Mouse (Mus musculus) cerebellum, postnatal 36 days (tissue): ENCODE data around the gene Ldb2.

ENCODE experiments used
- DNase-seq, 2 experiments: peaks; one replicate each; pipeline ENCODE4 v3.0.0; 2021 to 2022; ENCODE audit warnings: mixed read lengths in 2 of 2

Ldb2 gene

GRCm38 (mm10) chr5:44714508-44714907 is 85.0 kb downstream of the Ldb2 start:
- no peak for DNase-seq

DNA sequence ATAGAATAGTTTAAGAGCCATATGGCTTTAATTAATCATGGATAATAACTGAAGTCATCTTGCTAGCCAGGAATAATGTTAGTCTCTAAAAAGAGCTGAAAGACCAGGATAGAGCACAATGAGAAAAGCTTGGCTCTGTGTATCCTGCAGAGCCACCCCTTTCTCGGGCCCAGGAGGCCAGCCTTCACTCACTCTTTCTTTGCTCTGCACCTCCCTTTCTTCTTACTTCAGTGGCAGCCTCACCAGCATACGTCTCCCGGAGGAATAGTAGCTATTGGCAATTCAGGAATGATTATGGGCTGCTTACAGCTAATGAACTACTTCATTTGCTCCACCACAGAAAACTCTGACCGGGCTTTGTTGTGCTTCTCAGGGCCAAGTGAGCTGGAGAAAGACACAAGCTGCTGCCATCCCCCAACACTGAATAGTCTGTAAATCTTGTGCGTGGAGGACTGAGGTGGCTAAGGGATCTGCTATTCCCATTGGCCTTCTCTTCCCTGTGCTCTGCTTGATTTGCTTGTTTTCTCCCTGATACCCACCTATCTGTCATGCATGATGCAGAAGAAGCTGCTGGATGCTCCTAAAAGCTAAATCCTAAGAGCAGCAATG is 86.2 kb downstream of the Ldb2 start:
- DNase-seq, result no peak

- no peak for DNase-seq
Measured at GRCm38 (mm10) chr5:44711211-44711610, 88.3 kb downstream of the Ldb2 start.

DNA sequence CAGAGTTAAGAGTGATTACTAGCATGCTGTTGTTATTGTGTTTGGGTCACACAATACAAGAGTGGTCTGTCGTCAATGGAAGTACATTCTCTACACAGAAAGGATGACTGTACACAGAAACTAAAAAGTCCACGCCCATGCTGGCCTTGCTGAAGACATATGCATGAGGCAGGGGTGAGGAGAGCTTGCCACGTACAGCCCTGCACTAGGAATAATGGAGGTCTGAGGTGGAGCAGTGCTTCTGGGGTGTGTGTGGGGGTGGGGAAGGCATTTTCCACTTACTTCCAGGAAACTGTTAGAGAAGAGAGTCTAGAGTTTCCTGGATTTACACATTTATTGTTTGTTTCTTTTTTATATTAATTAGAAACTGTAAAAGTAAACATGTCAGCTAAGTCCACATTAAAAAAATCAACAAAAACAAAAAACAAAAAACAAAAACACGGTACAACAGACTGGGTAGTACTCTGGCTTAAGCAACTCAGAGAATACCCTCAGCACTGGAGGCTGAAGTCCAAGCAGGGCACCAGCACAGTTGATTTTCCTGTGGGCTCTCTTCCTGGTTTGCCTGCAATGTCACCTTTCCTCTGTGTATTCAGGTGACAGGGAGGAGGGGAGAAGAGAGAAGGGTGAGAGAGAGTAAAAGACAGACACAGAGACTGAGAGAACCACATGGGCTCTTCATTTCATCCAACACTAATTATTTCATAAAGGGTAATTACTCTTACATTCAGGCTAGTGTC is 89.2 kb downstream of the Ldb2 start:
- no peak for DNase-seq

DNA sequence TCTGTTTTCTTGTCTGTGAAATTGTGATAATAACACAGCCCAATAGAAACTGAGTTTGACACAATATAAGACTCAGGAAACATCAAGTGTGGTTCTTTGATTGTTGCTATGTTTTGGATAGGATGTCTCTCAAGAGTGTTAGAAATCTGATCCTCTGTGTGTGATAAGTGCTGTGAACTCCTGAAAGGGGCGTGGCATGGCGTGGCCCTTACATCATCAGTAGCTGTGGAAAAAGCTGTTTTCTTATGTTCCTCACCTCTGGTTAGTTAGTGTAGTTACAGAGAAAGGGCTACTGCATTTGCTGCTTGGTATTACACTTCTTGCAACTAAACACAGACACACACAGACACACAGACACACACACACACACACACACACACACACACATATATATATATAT is 90.2 kb downstream of the Ldb2 start:
- no peak for DNase-seq

GRCm38 (mm10) chr5:44707946-44708345 is 91.5 kb downstream of the Ldb2 start:
- DNase-seq, result no peak

GRCm38 (mm10) chr5:44706997-44707698 is 92.3 kb downstream of the Ldb2 start:
- no peak for DNase-seq

DNA sequence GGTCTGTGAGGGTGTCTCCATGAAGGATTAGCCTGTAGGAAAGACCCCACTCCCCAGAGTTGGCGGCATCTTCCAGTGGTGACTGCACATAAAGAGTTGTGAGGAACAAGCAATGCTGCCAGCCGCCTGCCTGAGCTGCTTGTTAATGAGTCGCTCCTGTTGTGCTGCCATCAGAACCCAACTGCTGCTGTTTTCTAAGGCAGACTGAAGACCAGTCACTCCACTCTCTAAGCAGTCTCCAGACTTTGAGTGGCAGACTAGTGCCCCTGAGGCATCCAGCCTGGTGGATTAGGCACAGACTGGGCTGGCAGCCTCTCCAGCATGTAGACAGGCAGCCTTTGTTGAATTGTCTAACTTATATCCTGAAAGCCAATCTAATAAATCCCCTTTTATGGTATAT is 101.5 kb downstream of the Ldb2 start:
- peak in 1 of 2 experiments; percentile 2 for DNase-seq

DNA sequence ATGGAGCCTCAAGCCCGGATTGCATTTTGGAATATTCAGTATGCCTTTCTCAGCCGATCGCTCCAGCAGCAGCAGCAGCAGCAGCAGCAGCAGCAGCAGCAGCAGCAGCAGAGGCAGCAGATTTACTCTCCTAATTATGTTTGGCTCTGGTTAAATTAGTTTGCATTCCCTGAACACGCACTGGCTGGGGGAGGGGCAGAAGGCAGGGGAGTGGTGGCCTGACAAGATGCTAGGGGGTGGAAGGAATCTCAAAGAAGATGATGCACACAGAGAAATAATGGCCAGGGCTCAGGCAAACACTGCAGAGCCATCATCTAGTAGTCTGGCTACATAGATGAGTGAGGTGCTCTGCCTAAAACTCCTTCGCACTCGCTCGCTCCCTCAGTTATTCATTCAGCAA is 102.9 kb downstream of the Ldb2 start:
- no peak for DNase-seq

GRCm38 (mm10) chr5:44693674-44694073 is 105.8 kb downstream of the Ldb2 start:
- DNase-seq, result no peak

DNA sequence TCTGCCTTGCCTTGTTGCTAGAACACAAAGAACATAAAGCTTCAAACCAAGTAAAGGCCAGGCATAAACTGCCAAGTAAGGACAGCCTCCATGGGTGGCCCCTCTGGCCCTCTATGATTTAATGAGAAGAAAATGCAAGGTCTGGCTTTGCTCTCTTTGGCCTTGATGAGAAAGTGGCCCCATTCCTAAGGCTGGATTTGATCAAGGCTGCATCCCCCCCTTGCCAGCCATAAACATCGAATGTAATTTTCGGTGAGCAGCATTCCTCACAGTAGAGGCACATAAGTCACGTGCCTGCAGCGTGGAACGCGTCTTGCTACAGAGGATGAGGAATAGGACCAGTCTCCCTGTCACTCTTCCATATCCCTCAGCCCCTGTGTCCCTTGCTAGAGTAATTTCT is 113.1 kb downstream of the Ldb2 start:
- no peak for DNase-seq

DNA sequence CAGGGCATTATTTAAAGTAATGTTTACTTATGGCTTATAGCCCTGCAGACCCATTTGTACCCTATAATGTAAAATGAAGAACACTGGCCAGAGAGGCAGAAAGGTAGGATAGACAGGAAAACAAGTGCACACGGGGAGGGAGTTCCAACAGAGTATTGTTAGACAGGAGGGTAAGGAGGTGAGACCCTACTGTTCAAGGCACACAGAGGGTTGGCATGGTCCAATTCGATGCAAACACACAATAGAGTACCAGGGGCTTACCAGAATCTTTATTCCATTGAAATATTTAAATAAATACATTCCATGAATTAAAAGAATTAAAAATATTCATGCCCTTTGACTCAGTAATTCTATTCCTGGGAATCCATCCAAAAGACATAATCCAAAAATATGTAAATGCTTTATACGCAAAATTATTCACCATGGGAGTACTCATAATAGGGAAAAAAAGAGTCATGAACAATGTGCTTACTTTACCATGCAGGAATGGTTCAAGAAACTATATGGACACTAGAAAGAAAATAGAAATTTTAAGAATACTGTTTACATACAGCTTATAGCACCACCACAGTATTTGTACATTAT is 118.3 kb downstream of the Ldb2 start:
- DNase-seq, result no peak

DNA sequence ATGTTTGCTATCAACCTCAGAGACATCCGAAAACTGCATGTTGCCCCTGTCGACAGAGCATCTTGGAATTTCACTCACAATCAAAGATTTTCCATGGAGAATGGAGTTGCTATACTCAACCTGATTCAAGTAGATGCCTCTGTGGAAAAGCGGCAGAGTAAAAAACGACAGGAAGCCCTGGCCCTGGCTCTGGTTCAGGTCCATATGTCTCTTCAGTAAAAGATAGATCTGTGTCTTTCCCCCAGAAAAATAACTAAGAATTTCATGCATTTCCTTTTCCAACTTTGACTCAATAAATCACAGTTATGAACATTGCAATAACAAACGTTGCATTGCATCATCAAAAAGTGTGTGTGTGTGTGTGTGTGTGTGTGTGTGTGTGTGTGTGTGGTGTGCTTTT is 121.7 kb downstream of the Ldb2 start:
- no peak for DNase-seq

DNA sequence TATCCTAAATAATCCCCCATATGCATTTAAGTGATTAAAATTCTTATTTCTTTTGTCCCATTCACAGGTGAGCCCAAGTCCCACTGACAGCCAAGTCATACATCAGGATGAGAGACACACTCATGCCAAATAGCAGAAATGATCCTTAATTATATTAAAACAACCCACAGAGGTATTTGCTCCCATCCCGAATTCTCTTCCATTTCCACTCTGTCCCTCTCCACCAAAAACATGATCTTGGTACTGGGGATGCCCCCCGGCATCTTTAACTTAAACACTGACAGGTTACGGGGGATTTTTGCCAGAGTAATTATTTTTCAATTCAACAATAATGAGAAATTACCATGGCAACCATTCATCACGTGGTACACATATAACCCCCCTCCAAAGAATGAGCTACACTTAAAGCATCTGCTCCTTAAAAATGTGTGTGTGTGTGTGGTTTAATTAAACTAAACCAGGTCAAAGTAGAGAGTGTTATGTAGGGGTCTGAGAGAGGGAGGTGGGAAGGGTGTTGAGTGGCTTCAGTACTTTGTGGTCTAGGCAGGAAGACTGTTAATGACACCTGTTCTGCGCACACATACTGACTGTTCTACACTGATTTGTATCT is 123.2 kb downstream of the Ldb2 start:
- no peak for DNase-seq

- DNase-seq, result no peak
Measured at GRCm38 (mm10) chr5:44670336-44670735, 129.1 kb downstream of the Ldb2 start.

GRCm38 (mm10) chr5:44667907-44668306 is 131.6 kb downstream of the Ldb2 start:
- DNase-seq, result no peak

- DNase-seq, result no peak
Measured at GRCm38 (mm10) chr5:44667383-44667782, 132.1 kb downstream of the Ldb2 start.

DNA sequence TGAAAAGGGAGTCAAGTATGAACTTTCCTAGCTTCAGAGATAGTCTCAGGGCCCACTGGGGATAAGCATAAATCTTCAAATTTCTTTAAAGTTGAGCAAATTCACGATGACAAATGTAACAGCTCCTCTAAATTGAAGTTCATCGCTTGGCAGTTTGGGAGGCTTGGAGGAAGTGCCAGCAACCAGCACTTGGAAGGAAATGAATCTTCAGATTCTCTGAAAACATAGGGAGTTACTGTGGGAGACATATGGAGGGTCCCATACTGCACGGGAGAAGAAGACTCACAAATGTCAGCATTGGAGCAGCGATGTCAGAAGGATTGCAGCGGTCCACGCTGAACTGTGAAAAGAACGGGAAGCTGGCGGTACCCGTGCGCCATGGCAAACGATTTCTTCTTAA is 139.8 kb downstream of the Ldb2 start:
- DNase-seq, result no peak

DNA sequence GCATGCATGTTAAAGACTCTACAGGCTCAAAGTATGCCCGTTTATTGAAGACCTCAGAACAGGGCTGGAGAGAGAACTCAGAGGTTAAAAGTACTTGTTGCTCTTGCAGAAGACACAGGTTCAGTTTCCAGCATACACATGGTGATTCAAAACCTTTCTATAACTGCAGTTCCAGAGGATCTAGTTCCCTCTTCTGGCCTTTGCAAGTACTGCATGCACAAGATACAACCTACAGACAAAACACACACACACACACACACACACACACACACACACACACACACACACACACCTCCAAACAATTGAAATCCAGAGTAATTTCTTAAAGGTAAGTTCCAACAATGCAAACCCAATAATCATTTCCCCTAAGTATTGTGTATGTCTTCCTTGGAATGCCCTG is 142.8 kb downstream of the Ldb2 start:
- no peak for DNase-seq

GRCm38 (mm10) chr5:44654403-44654802 is 145.1 kb downstream of the Ldb2 start:
- no peak for DNase-seq

GRCm38 (mm10) chr5:44646842-44647190 is 152.7 kb downstream of the Ldb2 start:
- no peak for DNase-seq

DNA sequence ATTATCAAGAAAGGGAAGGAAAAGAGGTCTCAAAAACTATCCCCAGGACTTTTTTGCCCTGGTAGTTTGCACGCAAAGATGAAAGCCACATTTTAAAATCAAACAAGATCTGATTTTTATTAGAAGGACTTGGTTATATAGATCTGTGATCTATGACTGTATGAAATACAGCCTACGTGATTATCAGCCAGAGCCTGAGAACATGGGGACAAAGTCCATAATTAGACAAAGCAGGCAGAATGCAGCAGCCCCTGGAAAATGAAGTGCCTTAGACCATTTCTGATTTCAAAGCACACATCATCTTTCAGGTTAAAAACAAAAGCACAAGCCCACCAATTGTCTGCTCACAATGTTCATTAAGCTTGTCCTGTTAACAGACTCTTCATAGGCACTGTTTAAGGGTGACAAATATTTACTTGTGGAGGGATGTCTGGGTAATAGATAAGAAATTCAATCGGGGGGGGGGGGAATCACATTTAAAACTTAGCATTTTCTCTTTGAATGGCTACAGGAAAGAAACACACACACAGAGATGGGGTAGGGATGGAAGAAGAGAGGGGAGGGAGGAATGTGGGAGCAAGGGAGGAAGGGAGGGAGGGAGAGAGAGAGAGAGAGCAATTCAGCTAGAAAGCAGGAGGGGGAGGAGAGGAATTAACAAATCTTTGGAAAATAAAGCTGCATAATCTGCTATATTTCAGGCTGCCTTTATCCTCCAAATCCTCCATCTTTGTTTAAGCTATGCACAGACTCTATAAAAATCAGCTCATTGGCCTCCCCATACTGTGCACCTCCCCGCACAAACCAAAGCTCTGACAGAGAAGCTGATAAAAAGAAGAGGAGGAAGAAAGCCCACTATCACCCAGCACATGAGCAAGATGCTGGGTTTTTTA is 153.3 kb downstream of the Ldb2 start:
- no peak for DNase-seq
